Mouse (Mus musculus): ENCODE results near the gene Igsf10.
"Not testable (repeated sequence)": the region's sequence is repeated elsewhere in the genome, so short reads cannot be mapped to it uniquely, and the experiment has no call there.

Gene Igsf10

DNA sequence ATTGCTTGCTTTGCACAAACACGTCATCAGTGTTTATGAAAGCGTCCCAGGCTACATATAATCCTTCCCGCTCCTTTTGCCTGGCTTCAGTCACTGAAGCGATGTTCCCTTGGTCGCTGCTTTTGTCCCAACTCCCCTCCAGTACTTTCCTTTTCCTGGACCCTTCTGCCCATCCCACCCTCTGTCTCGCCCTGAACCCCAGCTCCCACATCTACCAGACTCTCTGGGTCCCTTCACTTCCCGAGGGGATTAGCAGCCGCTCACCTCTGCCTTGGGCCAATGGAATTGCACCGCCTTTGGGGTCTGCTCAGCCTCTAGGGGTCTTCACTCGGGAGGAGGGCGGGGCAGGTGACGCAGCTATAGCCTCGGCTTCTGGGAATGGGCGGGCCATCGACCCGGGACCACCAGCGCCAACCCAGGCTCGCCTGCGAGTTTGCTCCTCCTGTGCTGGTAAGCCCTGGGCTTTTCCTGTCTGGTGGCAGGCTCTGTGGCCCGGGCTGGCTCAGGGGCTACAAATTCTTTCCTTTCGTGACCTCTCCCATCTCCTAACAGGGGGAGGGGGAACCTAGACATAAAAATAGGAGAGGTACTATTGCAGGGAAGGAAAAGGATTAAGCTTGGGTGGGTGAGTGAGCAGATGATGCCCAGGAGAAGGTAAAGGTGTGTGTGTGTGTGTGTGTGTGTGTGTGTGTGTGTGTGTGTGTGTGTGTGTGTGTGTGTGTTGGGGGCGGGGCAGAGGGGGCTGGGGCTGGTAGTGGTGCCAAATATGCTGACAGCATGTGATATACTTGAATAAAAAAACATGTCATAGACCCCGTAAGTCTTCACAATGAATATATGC is at the start of gene Igsf10:
Gene Igsf10 (minus strand): TSS at position 330 of the 841 bp plus-strand sequence.
- peak; percentile 24 to 25 for DNase-seq (ENCODE audit: low spot score in 2 of 2)

DNA sequence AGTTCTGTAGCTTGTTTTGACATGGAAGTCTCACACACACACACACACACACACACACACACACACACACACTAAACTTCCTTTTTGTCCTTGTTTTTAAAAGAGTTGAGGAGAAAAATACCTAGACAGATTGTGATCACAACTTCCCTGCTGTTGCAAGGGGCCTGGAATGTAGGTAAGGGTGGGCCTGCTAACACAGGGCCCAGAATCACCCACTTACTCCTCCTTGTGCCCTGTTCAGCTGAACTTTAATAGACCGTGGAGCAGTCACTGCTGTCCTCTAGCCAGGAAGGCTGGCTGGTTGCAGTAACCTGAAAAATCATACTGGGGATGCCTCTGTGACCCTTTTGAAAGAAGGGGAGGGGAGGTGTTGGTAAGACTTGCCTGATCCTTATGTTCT is 41.4 kb upstream of the Igsf10 start:
- no peak for DNase-seq (ENCODE audit: low spot score in 2 of 2)

GRCm38 (mm10) chr3:59385000-59385399 is 40.8 kb upstream of the Igsf10 start:
- no peak for DNase-seq (ENCODE audit: low spot score in 2 of 2)

DNA sequence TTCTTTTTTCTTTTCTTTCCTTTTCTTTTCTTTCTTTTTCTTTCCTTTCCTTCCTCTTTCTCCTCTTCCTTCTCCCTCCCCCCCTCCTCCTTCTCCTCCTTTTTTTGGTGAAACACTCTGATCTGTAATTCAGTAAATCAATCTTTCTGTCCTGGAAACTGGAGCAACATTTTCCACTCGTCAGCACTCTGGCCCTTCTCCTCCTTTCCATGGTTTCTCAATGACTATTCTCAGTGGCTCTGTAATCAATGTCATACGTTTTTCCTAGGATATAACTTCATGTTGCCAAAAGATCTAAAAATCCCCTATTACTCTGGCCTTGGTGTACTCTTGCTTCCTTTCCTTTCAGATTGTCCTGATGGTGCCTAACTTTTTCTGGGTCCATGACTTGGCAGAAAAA is 40.1 kb upstream of the Igsf10 start:
- DNase-seq (ENCODE audit: low spot score in 2 of 2), result no peak

- DNase-seq (ENCODE audit: low spot score in 2 of 2), result not testable (repeated sequence)
Measured at GRCm38 (mm10) chr3:59378791-59379190, 34.6 kb upstream of the Igsf10 start.

GRCm38 (mm10) chr3:59361895-59362294 is 17.7 kb upstream of the Igsf10 start:
- no peak for DNase-seq (ENCODE audit: low spot score in 2 of 2)

DNA sequence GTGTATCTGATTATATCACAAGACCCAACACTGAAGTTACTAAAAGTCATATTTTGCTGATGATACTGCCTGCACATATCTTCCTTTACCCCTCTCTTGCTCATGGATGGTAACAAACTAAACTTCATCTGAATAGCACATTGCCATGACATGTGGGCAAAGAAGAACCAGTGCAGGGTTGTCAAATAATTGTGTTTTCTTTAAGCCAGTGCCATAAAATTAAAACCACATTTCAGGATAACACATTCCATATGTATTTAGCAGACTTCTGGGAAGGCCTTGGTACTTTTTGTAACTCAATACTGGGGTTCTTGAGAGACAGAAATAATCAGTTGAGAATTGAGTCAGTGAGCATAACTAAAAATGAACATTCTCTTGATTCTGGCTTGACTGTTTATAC is 15.9 kb upstream of the Igsf10 start:
- DNase-seq (ENCODE audit: low spot score in 2 of 2), result no peak

- DNase-seq (ENCODE audit: low spot score in 2 of 2), result peak in 1 of 2 experiments; percentile 16
Measured at GRCm38 (mm10) chr3:59354156-59354555, 10.0 kb upstream of the Igsf10 start.

DNA sequence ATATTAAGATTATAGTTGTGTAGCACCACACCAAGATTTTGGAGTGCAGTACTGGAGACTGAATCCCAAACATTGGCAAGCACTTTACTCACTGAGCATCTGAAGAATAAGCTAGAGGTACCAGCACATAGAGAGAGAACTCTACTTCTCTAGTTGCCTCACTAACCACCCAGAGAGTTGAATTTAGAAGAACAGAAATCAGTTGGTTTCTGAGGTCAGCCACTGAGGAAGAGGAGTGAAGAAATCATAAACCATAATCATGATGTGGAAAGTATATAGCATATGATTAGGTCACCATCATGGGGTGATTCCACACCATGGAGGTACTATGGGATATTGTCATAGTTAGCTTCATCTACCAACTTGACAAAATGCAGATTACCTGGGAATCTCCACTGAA is 7.6 kb upstream of the Igsf10 start:
- DNase-seq (ENCODE audit: low spot score in 2 of 2), result no peak

DNA sequence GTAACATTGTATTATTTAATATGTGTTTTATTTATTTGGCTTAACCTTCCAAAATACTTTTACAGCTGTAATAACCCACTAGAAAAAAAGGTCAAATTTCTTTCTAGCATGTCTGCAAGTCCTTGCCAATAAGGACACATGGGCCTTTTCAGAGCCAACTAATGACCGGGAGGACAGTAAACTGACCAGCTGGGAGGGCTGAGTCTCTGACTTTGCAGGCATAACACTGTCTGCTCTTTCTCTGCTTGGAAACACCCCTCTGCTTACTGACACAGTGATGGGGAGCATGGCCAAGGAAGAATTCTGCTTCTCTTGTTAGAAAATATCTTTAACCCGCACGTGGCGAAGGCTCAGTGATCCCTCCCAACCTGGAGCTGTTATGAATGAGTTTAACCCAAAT is 1.2 kb downstream of the Igsf10 start:
- peak; percentile 16 to 55 for DNase-seq (ENCODE audit: low spot score in 2 of 2)

DNA sequence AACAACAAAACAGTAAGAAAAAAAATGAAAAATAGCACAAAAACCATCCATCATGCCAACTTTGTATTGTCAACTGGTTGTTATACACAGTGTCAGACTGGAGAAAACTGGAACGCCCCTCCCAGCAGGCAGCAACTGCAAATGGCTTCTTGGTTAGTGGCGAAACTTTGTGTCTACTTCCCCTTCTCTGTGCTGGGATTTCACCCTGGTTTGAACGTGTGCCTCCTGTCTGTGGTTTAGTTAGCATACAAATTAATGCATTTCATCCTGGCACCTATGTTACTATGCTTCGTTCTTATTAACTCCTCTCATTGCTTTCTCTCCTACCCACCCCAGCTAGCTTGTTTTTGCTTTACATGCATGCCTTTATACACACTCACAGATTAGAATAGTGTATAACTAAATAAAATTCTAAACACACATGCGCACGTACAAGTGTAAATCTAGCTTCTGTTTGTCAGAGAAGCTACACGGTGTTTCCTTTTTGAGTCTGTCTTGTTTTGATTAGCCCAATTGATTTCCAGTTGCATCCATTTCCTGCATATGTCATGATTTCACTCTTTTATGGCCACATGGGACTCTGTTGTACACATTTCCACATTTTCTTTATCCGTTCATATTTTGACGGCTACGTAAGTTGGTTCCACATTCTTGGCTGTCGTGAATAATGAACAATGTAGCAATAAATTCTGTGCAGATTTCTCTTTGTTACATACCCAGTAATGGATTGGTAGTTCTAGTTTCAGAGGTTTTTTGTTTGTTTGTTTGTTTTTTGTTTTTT is 2.4 kb downstream of the Igsf10 start:
- no peak for DNase-seq (ENCODE audit: low spot score in 2 of 2)

- no peak for DNase-seq (ENCODE audit: low spot score in 2 of 2)
Measured at GRCm38 (mm10) chr3:59328526-59328925, 15.7 kb downstream of the Igsf10 start.

DNA sequence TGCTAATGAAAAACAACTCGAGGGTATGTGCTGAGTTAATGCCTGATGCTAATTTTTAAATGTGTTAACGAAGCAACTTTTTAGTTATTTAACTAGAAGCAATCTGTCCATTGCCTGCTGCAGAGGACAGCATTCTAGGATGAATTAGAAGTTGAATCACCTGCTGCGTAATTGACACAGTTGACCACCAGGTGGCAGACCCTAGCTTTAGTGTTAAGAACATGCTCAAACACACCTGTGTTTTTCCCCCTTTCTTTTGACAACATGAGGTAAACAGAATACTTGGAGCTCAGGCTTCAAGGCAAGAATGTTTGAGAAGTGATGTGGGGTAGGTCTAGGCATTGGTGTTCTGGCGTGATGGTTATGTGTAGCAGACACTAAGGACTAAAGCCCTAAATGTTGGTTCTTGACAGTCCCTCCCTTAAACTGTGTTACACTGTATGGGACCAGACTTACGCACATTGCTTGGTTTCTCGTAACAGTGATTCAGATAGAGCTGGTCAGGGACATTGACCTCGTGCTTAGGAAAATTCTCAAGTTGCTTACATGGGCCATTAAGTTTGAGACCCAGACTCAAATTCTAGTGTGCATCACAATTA is 22.8 kb downstream of the Igsf10 start:
- peak; percentile 54 to 64 for DNase-seq (ENCODE audit: low spot score in 2 of 2)

GRCm38 (mm10) chr3:59316077-59316476 is 28.1 kb downstream of the Igsf10 start:
- peak in 1 of 2 experiments; percentile 7 for DNase-seq (ENCODE audit: low spot score in 2 of 2)

- DNase-seq (ENCODE audit: low spot score in 2 of 2), result peak; percentile 9 to 30
Measured at GRCm38 (mm10) chr3:59312610-59313009, 31.6 kb downstream of the Igsf10 start.

DNA sequence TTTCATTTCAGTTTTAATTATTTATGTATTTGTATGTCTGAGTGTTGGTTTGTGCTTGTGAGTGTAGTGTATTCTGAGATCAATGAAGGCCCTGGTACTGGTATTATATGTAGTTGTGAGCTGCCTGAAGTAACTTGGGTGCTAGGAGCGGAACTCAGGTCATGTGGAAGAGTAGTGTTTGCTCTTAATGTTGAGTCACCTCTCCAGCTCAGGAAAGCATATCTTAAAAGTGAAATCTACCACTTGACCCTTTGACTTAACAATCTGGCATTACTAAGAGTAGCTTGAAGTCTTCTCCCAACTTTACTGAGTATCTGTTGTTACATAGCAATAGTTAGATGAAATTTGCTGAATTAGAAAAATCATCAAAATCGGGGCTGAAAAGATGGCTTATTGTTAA is 38.7 kb downstream of the Igsf10 start:
- no peak for DNase-seq (ENCODE audit: low spot score in 2 of 2)

GRCm38 (mm10) chr3:59304944-59305343 is 39.2 kb downstream of the Igsf10 start:
- no peak for DNase-seq (ENCODE audit: low spot score in 2 of 2)

GRCm38 (mm10) chr3:59297653-59298052 is 46.5 kb downstream of the Igsf10 start:
- DNase-seq (ENCODE audit: low spot score in 2 of 2), result no peak

DNA sequence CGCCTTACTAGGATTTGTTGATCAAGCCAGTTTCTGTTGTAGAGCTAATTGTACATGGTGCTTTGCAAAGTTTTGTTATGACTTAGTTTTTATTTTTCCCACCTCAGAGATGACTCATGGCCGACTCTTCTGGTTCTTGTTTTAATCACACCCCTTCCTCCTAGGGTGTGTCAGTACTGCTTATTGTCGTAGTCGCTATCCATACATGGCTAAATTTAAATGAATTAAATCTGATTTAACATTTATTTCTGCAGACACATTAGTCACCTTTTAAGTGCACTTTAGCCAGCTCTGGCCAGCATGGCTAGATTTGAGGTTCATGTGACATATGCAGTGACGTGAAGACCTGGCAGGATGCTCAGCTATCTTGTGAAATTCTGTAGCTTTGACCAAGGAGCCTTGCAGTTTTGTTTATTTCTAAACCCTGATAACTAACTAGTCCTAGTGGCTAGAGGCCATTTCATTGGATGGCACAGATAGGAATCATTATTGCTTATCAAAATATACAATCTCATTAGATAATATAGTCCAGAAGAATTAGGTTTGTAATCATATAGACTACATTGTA is 47.5 kb downstream of the Igsf10 start:
- no peak for DNase-seq (ENCODE audit: low spot score in 2 of 2)

- no peak for DNase-seq (ENCODE audit: low spot score in 2 of 2)
Measured at GRCm38 (mm10) chr3:59295699-59296562, 48.3 kb downstream of the Igsf10 start.

Data from urinary bladder, postnatal 36 days (tissue).